Mouse (Mus musculus): Measurements from ENCODE around the gene Thy1. TPM values are rescaled to one million over a fixed set of nuclear protein-coding genes. Genes with fewer than 3 reads are reported as not detected.

The Thy1 gene
- polyA plus RNA-seq (2014; fragmentation: Nextera tagmentation; extraction: Ambion mirVana), result 0.88 and 1.5 TPM in 2 replicates

DNA sequence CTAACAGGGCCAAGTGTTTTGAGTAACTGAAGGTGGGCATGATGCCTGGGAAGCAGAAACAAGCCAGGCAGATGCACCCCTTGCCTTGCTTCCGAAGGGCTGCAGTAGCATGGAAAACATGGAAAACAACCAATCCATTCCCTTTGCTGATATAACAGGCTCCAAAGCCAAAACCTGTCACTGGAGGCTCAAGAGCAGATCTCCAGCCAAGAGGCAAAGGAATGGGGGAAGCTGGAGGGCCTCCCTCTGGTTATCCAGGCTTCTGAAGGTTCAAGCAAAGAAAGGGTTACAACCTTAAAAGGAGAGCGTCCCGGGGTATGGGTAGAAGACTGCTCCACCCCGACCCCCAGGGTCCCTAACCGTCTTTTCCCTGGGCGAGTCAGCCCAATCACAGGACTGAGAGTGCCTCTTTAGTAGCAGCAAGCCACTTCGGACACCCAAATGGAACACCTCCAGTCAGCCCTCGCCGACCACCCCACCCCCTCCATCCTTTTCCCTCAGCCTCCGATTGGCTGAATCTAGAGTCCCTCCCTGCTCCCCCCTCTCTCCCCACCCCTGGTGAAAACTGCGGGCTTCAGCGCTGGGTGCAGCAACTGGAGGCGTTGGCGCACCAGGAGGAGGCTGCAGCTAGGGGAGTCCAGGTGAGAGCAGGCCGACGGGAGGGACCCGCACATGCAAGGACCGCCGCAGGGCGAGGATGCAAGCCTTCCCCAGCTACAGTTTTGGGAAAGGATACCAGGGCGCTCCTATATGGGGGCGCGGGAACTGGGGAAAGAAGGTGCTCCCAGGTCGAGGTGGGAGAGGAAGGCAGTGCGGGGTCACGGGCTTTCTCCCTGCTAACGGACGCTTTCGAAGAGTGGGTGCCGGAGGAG lies at the start of gene Thy1:
TSS of gene Thy1 (plus strand) at position 549 of the 872 bp plus-strand sequence.
- no peaks in the 10 kb centered on the region for H3K9me3 ChIP-seq (ENCODE audit: control insufficient read depth, low read depth, low read length)
- ATAC-seq (ENCODE audit: insufficient number of reproducible peaks, insufficient read depth, low FRiP score, low read depth), result peak; percentile 63; the same call in 1 of the 2 replicates
- 1% methylated on average over 30 of the region's 30 CpGs for WGBS
- no peaks in the 10 kb centered on the region for H3K36me3 ChIP-seq (ENCODE audit: control insufficient read depth, insufficient read depth, low read length)
- H3K27ac ChIP-seq (ENCODE audit: low read length), result no peak within 1 kb of the TSS
- H3K4me3 ChIP-seq (ENCODE audit: low read depth, low read length), result peak within 1 kb of the TSS; percentile 27
- peak within 1 kb of the TSS; percentile 60 for H3K4me2 ChIP-seq (replicated peaks; ENCODE audit: low read depth, low read length)
- H3K9ac ChIP-seq (replicated peaks; ENCODE audit: low read depth, low read length), result no peak within 1 kb of the TSS
- H3K4me1 ChIP-seq (ENCODE audit: control insufficient read depth, insufficient read depth, low read length), result peaks cover 12% of the 10 kb centered on the region
- peaks cover 11% of the 10 kb centered on the region; the same call in 1 of the 2 replicates for H3K27me3 ChIP-seq (ENCODE audit: control insufficient read depth, insufficient read depth, low read length)

DNA sequence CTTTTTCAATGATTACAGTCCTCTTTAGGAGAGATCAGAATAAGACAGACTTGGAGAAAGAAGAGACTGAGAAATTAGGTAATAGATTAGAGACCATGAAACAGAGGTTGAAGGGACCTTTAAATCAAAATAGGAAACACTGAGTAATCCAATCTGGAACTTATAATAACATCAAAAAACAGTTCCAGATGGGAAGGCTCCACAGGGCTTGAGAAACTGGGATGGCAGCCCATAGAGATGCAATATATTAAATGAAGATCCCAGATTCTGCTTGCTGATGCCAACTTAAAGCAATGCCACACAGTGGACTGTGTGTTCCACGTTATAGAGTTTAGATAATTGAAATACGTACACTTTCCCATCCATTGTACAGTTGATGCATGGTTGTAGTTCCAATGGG lies 45.5 kb upstream of the Thy1 start:
- H3K9me3 ChIP-seq (ENCODE audit: control insufficient read depth, low read depth, low read length), result no peaks in the 10 kb centered on the region
- H3K4me2 ChIP-seq (replicated peaks; ENCODE audit: low read depth, low read length), result no peak overlapping the region
- no peak overlapping the region for H3K9ac ChIP-seq (replicated peaks; ENCODE audit: low read depth, low read length)
- H3K36me3 ChIP-seq (ENCODE audit: control insufficient read depth, insufficient read depth, low read length), result no peaks in the 10 kb centered on the region
- no peak overlapping the region for H3K4me3 ChIP-seq (ENCODE audit: low read depth, low read length)
- no peaks in the 10 kb centered on the region for H3K27me3 ChIP-seq (ENCODE audit: control insufficient read depth, insufficient read depth, low read length)
- no peak overlapping the region for H3K27ac ChIP-seq (ENCODE audit: low read length)
- no peak for ATAC-seq (ENCODE audit: insufficient number of reproducible peaks, insufficient read depth, low FRiP score, low read depth)
- H3K4me1 ChIP-seq (ENCODE audit: control insufficient read depth, insufficient read depth, low read length), result peaks cover 8% of the 10 kb centered on the region
- WGBS, result 75% methylated on average over 2 of the region's 2 CpGs

DNA sequence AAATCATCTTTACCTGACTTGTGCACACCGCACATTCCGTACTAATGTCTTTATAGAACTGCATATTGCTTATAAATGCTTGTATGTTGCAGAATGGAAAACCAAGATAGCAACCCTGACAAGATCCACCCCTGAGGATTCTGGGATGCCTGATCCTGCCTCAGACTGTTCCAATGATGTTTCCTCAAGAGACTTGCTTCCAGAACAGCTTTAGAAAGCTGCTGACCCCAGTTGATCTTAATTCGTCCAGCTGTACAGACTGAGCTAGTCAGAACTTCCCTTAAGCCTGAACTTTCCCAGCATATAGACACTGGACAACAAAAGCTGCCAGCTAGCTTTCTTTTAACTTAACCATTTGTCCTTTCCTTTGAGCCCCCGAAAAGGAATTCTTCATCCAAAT lies 44.3 kb upstream of the Thy1 start:
- Histone ChIP-seq H3K4me1 (ENCODE audit: control insufficient read depth, insufficient read depth, low read length) (peaks cover 3% of the 10 kb centered on the region), H3K27ac (ENCODE audit: low read length) (no peak overlapping the region), H3K27me3 (ENCODE audit: control insufficient read depth, insufficient read depth, low read length) (no peaks in the 10 kb centered on the region), H3K4me2 (replicated peaks; ENCODE audit: low read depth, low read length) (no peak overlapping the region), H3K9me3 (ENCODE audit: control insufficient read depth, low read depth, low read length) (no peaks in the 10 kb centered on the region), H3K4me3 (ENCODE audit: low read depth, low read length) (no peak overlapping the region), H3K9ac (replicated peaks; ENCODE audit: low read depth, low read length) (no peak overlapping the region), H3K36me3 (ENCODE audit: control insufficient read depth, insufficient read depth, low read length) (no peaks in the 10 kb centered on the region)
- ATAC-seq (ENCODE audit: insufficient number of reproducible peaks, insufficient read depth, low FRiP score, low read depth), result no peak
- WGBS, result 72% methylated on average over 4 of the region's 4 CpGs

GRCm38 (mm10) chr9:44004362-44004761 lies 38.8 kb upstream of the Thy1 start:
- 72% methylated on average over 3 of the region's 3 CpGs for WGBS
- Histone ChIP-seq H3K4me3 (ENCODE audit: low read depth, low read length) (no peak overlapping the region), H3K9me3 (ENCODE audit: control insufficient read depth, low read depth, low read length) (no peaks in the 10 kb centered on the region), H3K9ac (replicated peaks; ENCODE audit: low read depth, low read length) (no peak overlapping the region), H3K4me1 (ENCODE audit: control insufficient read depth, insufficient read depth, low read length) (no peaks in the 10 kb centered on the region), H3K36me3 (ENCODE audit: control insufficient read depth, insufficient read depth, low read length) (no peaks in the 10 kb centered on the region), H3K27ac (ENCODE audit: low read length) (no peak overlapping the region), H3K27me3 (ENCODE audit: control insufficient read depth, insufficient read depth, low read length) (no peaks in the 10 kb centered on the region), H3K4me2 (replicated peaks; ENCODE audit: low read depth, low read length) (no peak overlapping the region)
- ATAC-seq (ENCODE audit: insufficient number of reproducible peaks, insufficient read depth, low FRiP score, low read depth), result no peak

DNA sequence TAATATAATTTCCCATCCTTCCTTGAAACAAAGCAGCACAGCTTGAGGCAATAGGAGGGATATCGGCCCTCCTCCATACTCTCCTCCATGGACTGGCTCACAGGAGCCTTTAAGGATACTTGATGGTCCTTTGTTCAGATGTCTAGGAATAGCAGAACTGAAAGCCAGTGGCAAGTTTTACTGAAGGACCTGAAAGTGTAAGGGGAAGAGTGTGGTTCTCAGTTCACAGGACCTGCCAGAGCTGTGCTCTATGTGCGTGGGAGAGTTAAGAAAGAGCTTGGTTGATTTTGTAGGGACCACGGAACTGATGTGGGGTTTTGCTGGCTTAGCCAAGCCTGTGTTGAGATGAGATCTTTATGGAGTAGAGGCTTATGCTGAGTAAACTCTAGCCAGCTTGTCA lies 37.9 kb upstream of the Thy1 start:
- H3K36me3 ChIP-seq (ENCODE audit: control insufficient read depth, insufficient read depth, low read length), result no peaks in the 10 kb centered on the region
- 84% methylated on average over 3 of the region's 3 CpGs for WGBS
- H3K27ac ChIP-seq (ENCODE audit: low read length), result no peak overlapping the region
- no peak overlapping the region for H3K4me2 ChIP-seq (replicated peaks; ENCODE audit: low read depth, low read length)
- ATAC-seq (ENCODE audit: insufficient number of reproducible peaks, insufficient read depth, low FRiP score, low read depth), result no peak
- no peaks in the 10 kb centered on the region for H3K4me1 ChIP-seq (ENCODE audit: control insufficient read depth, insufficient read depth, low read length)
- H3K4me3 ChIP-seq (ENCODE audit: low read depth, low read length), result no peak overlapping the region
- no peak overlapping the region for H3K9ac ChIP-seq (replicated peaks; ENCODE audit: low read depth, low read length)
- H3K27me3 ChIP-seq (ENCODE audit: control insufficient read depth, insufficient read depth, low read length), result no peaks in the 10 kb centered on the region
- no peaks in the 10 kb centered on the region for H3K9me3 ChIP-seq (ENCODE audit: control insufficient read depth, low read depth, low read length)

DNA sequence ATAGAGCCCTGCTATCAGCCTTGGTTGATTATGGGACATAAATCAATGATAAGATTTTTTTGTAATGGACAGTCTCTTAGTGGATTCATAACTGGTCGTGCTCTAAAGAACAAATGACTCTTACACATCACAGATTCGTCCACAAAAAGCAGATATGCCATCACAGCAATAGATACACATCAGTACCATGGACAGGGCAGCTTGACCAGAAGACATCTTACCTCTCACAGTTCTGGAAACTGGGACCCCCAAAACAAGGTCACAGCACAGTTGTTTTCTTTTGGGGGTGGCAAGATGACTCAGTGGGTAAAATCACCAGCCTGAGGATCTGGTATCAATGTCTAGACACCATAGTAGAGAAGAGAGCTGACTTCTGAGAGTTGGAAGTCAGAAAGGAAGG lies 35.9 kb upstream of the Thy1 start:
- no peak for ATAC-seq (ENCODE audit: insufficient number of reproducible peaks, insufficient read depth, low FRiP score, low read depth)
- Histone ChIP-seq H3K27ac (ENCODE audit: low read length) (no peak overlapping the region), H3K4me3 (ENCODE audit: low read depth, low read length) (no peak overlapping the region), H3K9ac (replicated peaks; ENCODE audit: low read depth, low read length) (no peak overlapping the region), H3K27me3 (ENCODE audit: control insufficient read depth, insufficient read depth, low read length) (no peaks in the 10 kb centered on the region), H3K9me3 (ENCODE audit: control insufficient read depth, low read depth, low read length) (no peaks in the 10 kb centered on the region), H3K4me1 (ENCODE audit: control insufficient read depth, insufficient read depth, low read length) (no peaks in the 10 kb centered on the region), H3K4me2 (replicated peaks; ENCODE audit: low read depth, low read length) (no peak overlapping the region), H3K36me3 (ENCODE audit: control insufficient read depth, insufficient read depth, low read length) (no peaks in the 10 kb centered on the region)
- WGBS, result 58% methylated on average over 2 of the region's 2 CpGs

- no peaks in the 10 kb centered on the region for H3K36me3 ChIP-seq (ENCODE audit: control insufficient read depth, insufficient read depth, low read length)
- no peak overlapping the region for H3K27ac ChIP-seq (ENCODE audit: low read length)
- no peak overlapping the region for H3K4me2 ChIP-seq (replicated peaks; ENCODE audit: low read depth, low read length)
- WGBS, result 71% methylated on average over 3 of the region's 3 CpGs
- no peak overlapping the region for H3K9ac ChIP-seq (replicated peaks; ENCODE audit: low read depth, low read length)
- H3K27me3 ChIP-seq (ENCODE audit: control insufficient read depth, insufficient read depth, low read length), result no peaks in the 10 kb centered on the region
- ATAC-seq (ENCODE audit: insufficient number of reproducible peaks, insufficient read depth, low FRiP score, low read depth), result no peak
- H3K4me1 ChIP-seq (ENCODE audit: control insufficient read depth, insufficient read depth, low read length), result no peaks in the 10 kb centered on the region
- no peaks in the 10 kb centered on the region for H3K9me3 ChIP-seq (ENCODE audit: control insufficient read depth, low read depth, low read length)
- H3K4me3 ChIP-seq (ENCODE audit: low read depth, low read length), result no peak overlapping the region
Measured at GRCm38 (mm10) chr9:44007991-44008390, 35.2 kb upstream of the Thy1 start.

- Histone ChIP-seq H3K9me3 (ENCODE audit: control insufficient read depth, low read depth, low read length) (no peaks in the 10 kb centered on the region), H3K27me3 (ENCODE audit: control insufficient read depth, insufficient read depth, low read length) (no peaks in the 10 kb centered on the region), H3K4me2 (replicated peaks; ENCODE audit: low read depth, low read length) (no peak overlapping the region), H3K36me3 (ENCODE audit: control insufficient read depth, insufficient read depth, low read length) (no peaks in the 10 kb centered on the region), H3K9ac (replicated peaks; ENCODE audit: low read depth, low read length) (no peak overlapping the region), H3K27ac (ENCODE audit: low read length) (no peak overlapping the region), H3K4me1 (ENCODE audit: control insufficient read depth, insufficient read depth, low read length) (no peaks in the 10 kb centered on the region), H3K4me3 (ENCODE audit: low read depth, low read length) (no peak overlapping the region)
- ATAC-seq (ENCODE audit: insufficient number of reproducible peaks, insufficient read depth, low FRiP score, low read depth), result no peak
- WGBS, result 69% methylated on average over 3 of the region's 3 CpGs
Measured at GRCm38 (mm10) chr9:44010900-44011299, 32.3 kb upstream of the Thy1 start.
